Mouse (Mus musculus) erythroblast, embryonic 14.5 days (primary cell): ENCODE measurements around the gene Gm10309.

Experiments
- GATA1 ChIP-seq: IDR thresholded peaks from 2 replicates; pipeline ENCODE4 v1.6.1; 2012; ENCODE audit warnings: low read length, inconsistent platforms, mixed read lengths
- TAL1 ChIP-seq: IDR thresholded peaks from 3 replicates; pipeline ENCODE4 v1.6.1; 2012; ENCODE audit warnings: low read length, inconsistent platforms, mixed read lengths

GRCm38 (mm10) chr17:86531231-86531630, 26.2 kb upstream of the Gm10309 start:
- no peak for TF ChIP-seq TAL1
- TF ChIP-seq GATA1 = no peak
